Mouse (Mus musculus) midbrain, embryonic 12.5 days (tissue): ENCODE measurements at regions not wholly inside any gene's neighbourhood (a gene's known extent, or its start where the extent isn't known, plus 50 kb on each side); places are given as distances from the start of the nearest gene placed in this dataset.

ENCODE experiments used
- ATAC-seq: fragments of 200-750 bp; cut with Nextera tagmentation; 2 replicates; pipeline ENCODE4 v1.8.0; 2017; ENCODE audit warnings: low read depth, moderate TSS enrichment, moderate library complexity; ENCODE audit not compliant: low FRiP score
- H3K27ac ChIP-seq: fragments of 300-500 bp; sonication (generic); replicated peaks from 2 replicates; pipeline ENCODE4 v1.5.1; 2016; ENCODE audit warnings: mild to moderate bottlenecking
- H3K27me3 ChIP-seq: fragments of 300-500 bp; sonication (generic); 2 replicates; pipeline ENCODE4 v1.6.1; 2016; ENCODE audit warnings: mild to moderate bottlenecking
- H3K36me3 ChIP-seq: fragments of 300-500 bp; sonication (generic); 2 replicates; pipeline ENCODE4 v1.6.1; 2016
- H3K4me1 ChIP-seq: fragments of 300-500 bp; sonication (generic); 2 replicates; pipeline ENCODE4 v1.6.1; 2016
- H3K4me2 ChIP-seq: fragments of 300-500 bp; sonication (generic); replicated peaks from 2 replicates; pipeline ENCODE4 v1.6.1; 2016; ENCODE audit warnings: mild to moderate bottlenecking, moderate library complexity
- H3K4me3 ChIP-seq: fragments of 300-500 bp; sonication (generic); 2 replicates; pipeline ENCODE4 v1.5.1; 2016; ENCODE audit warnings: mild to moderate bottlenecking
- H3K9ac ChIP-seq: fragments of 300-500 bp; sonication (generic); replicated peaks from 2 replicates; pipeline ENCODE4 v1.6.1; 2016; ENCODE audit warnings: mild to moderate bottlenecking, moderate library complexity
- H3K9me3 ChIP-seq: fragments of 300-500 bp; sonication (generic); 2 replicates; pipeline ENCODE4 v1.6.1; 2016; ENCODE audit warnings: mild to moderate bottlenecking
- WGBS: fragments of 180-500 bp; shearing (Covaris S2); methylation state at CpG from one replicate; pipeline ENCODE4 v1.1.7; 2016; 5-methylcytosine and 5-hydroxymethylcytosine counted together

DNA sequence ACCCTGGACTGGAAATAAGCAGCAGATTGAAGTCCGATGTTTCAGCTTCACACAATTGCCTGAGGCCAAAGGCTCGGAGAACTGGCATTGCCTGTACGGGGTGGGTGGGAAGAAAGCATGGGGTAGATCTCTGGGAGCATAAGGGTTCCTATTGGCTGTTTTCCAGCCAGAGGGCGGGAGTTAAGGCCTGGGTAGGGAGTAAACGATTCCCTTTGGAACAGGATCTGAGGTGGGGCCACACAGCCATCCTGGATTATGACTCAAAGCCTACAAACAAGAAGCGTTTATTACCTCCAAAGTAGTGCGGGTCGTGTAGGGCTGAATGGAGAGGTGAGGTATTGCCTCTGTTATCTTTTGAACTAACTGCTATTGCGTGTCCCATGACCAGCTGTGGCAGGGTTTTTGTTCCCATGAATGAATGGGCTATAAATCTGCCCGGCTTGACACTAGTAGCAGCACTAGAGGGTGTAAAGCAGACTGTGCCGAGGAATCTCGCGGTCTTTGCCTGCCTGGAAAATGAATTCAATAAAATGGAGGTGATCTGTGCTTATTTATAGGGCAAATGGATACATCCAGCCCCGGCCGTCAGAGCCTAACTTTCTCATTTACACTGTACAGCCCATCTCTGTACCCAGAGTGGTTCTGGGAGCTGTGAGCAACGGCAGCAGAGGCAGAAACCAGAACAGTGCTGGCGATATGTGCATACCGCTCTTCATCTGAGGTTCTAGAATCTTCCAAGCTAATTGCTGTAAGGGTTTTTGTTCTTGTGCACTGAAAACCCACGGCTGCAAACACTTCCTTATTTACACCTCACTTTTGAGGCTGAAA, 214.3 kb upstream of the Zfp507 start:
- Histone ChIP-seq H3K9ac (no peak overlapping the region), H3K4me2 (no peak overlapping the region), H3K4me1 (no peaks in the 10 kb centered on the region; the same call in 1 of the 2 replicates), H3K27me3 (no peaks in the 10 kb centered on the region), H3K36me3 (no peaks in the 10 kb centered on the region), H3K4me3 (no peak overlapping the region), H3K27ac (no peak overlapping the region), H3K9me3 (no peaks in the 10 kb centered on the region)
- WGBS = 83% methylated on average over 19 of the region's 19 CpGs
- ATAC-seq = no peak

DNA sequence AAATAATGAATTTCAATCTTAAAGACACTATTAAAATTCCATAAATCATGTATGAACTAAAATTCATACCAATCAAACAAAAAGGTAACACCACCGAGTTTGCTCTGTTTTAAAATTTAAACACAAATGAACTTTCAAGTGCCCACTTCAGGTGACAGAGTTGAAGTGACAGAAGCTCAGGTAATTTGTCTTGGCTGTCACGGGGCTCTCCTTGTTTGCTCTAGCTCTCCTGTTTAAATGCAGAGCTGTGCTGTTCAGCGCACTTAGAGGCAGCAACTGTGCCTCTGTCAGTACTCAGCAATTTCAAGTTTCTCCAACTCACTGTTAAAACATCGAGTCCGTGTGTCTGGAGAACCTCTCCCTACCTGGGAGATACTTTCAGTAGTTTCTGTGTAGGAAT, 193.8 kb upstream of the Zfp507 start:
- no peak overlapping the region for H3K27ac ChIP-seq
- H3K9ac ChIP-seq = no peak overlapping the region
- no peak overlapping the region for H3K4me3 ChIP-seq
- ATAC-seq = no peak
- H3K4me2 ChIP-seq = no peak overlapping the region
- 85% methylated on average over 5 of the region's 5 CpGs for WGBS
- H3K4me1 ChIP-seq = no peaks in the 10 kb centered on the region
- no peaks in the 10 kb centered on the region for H3K36me3 ChIP-seq
- no peaks in the 10 kb centered on the region for H3K9me3 ChIP-seq
- H3K27me3 ChIP-seq = no peaks in the 10 kb centered on the region

DNA sequence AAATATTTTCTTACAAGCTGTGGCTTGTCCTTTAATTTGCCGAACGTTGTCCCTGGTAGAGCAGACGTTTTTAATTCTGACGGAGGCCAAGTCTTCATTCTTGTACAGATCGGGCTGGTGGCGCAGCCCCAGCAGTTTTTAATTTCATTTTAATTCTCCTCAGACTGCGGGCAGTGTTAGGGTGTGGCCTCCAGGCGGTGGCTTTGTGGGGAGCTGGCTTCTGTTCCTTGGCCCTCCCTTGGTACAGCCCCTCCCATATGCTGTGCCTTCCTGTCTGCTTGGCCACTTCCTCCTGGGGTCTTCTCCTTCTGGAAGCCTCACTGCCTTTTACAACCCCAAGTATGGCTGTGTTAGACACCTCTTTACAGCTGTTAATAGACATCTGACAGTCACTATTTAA, 189.7 kb upstream of the Zfp507 start:
- H3K27me3 ChIP-seq = no peaks in the 10 kb centered on the region
- 77% methylated on average over 8 of the region's 8 CpGs for WGBS
- no peaks in the 10 kb centered on the region for H3K4me1 ChIP-seq
- H3K27ac ChIP-seq = no peak overlapping the region
- no peak overlapping the region for H3K9ac ChIP-seq
- no peak for ATAC-seq
- no peak overlapping the region for H3K4me2 ChIP-seq
- no peak overlapping the region for H3K4me3 ChIP-seq
- H3K36me3 ChIP-seq = no peaks in the 10 kb centered on the region
- H3K9me3 ChIP-seq = no peaks in the 10 kb centered on the region

DNA sequence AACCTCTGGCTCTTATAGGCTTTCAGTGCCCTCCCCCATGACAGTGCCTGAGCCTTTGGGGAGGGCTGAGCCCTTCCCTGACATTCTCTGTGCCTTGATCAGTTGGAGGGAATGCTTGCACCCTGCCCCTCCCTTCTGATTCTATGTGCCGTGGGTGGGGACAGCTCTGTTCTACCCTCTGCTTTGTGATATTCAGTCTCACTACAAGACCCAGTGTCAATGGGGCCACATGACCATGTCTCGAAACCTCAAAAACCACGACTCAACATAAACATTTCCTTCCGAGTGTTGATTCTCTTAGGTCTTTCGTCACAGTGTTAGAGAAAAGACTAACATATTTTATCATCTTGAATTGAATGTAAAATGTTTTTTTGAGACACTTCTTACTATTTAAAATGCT, 188.3 kb upstream of the Zfp507 start:
- no peak for ATAC-seq
- Histone ChIP-seq H3K4me3 (no peak overlapping the region), H3K27ac (no peak overlapping the region), H3K36me3 (no peaks in the 10 kb centered on the region), H3K27me3 (no peaks in the 10 kb centered on the region), H3K4me2 (no peak overlapping the region), H3K4me1 (no peaks in the 10 kb centered on the region), H3K9ac (no peak overlapping the region), H3K9me3 (no peaks in the 10 kb centered on the region)
- 92% methylated on average over 5 of the region's 5 CpGs for WGBS

DNA sequence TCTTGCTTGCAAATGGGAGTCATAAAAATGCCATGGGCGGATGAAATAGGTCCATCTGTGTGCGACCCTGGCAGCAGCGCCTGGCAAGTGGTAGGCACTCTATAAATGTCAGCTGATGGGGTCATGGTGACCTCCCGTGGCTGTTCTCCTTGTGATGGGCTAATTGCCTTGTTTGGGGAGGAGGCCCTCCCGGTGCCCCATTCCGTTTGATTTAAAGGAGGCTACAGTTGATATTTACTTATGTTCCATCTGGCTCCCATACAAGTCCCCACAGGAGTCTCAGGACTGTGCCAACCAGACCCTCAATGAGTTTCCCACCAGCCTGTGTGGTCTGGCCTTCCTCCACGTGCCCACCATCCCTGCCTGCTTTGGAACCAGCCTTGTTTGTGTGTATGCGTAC, 186.7 kb upstream of the Zfp507 start:
- no peak overlapping the region for H3K4me2 ChIP-seq
- no peak overlapping the region for H3K9ac ChIP-seq
- no peaks in the 10 kb centered on the region for H3K4me1 ChIP-seq
- H3K36me3 ChIP-seq = no peaks in the 10 kb centered on the region
- H3K4me3 ChIP-seq = no peak overlapping the region
- H3K27ac ChIP-seq = no peak overlapping the region
- 89% methylated on average over 8 of the region's 8 CpGs for WGBS
- no peaks in the 10 kb centered on the region for H3K27me3 ChIP-seq
- ATAC-seq = no peak
- H3K9me3 ChIP-seq = no peaks in the 10 kb centered on the region

DNA sequence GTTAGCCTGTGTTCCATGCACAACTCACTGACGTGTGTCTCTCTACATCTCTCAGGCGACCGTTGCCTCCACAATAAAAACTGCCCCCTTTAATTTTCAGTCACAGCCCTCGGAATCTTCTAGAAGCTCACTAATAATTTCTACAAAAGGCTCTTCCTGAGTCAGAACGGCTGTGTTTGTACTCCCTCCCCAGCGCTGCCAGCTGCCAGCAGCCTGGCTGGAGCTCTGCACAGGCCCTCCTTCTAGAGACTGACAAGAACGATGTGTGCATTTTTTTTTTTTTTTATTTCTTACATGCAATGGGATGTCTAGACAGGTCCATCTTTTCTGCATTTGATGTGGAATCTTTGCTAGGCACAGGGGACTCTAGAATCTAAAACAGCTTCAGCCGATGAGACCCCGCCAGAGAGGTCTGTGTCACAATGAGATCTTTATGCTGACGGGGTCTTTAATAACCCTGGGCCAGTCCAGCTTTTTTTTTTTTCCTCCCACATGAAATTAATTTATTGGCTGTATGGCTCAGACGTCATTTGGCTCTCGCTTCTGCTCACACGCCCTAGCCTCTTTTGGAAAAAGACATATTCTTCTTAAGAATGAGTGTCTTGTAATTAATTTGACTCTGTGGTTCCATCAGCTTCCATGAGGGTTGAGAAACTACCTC, 185.8 kb upstream of the Zfp507 start:
- Histone ChIP-seq H3K4me1 (no peaks in the 10 kb centered on the region), H3K9ac (no peak overlapping the region), H3K9me3 (no peaks in the 10 kb centered on the region), H3K4me2 (no peak overlapping the region), H3K27ac (no peak overlapping the region), H3K27me3 (no peaks in the 10 kb centered on the region), H3K4me3 (no peak overlapping the region), H3K36me3 (no peaks in the 10 kb centered on the region)
- ATAC-seq = no peak
- 84% methylated on average over 13 of the region's 13 CpGs for WGBS

DNA sequence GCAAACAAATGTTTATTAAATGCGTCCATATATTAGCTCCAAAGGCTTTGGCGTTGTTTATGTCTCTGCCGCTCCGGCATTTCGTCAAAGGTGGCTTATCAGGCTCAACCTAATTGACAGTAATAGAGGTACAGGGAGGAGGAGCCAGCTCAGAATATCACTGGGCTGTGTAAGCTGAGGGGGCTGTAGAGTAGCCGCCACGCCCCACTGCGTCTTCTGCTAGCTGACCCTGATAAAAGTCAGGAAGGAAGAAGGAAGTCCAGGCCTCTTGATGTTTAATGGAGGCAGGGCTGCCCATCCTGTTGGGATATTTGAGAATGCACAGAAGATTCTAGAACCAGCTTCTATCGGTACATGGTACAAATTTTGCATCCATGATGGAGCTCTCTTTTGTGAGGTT, 175.2 kb upstream of the Zfp507 start:
- no peaks in the 10 kb centered on the region for H3K4me1 ChIP-seq
- no peak overlapping the region for H3K4me2 ChIP-seq
- no peak overlapping the region for H3K9ac ChIP-seq
- H3K9me3 ChIP-seq = no peaks in the 10 kb centered on the region
- no peaks in the 10 kb centered on the region for H3K27me3 ChIP-seq
- H3K27ac ChIP-seq = no peak overlapping the region
- H3K36me3 ChIP-seq = no peaks in the 10 kb centered on the region
- ATAC-seq = no peak
- H3K4me3 ChIP-seq = no peak overlapping the region
- 93% methylated on average over 9 of the region's 9 CpGs for WGBS

DNA sequence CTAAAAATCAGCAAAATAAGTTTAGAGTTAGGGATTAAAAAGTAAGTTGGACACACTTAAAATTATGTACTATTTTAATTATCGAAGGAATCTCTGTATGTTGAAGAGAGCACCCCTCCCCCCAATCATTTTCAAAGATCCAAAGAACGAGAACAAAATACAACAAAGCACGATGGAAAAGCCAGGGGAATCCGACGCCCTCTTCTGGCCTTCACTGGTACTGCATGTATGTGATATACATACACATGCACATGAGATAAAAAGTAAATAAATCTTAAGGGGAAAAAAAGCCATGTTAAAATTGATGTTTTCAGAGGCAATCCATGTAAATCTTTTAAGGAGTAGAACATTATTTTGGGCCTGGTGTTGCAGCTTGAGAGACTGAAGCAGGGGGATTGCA, 155.9 kb upstream of the Zfp507 start:
- H3K4me1 ChIP-seq = 0 out of 2 replicates have a peak, but pooled peaks cover 4% of the 10 kb centered on the region
- H3K4me2 ChIP-seq = no peak overlapping the region
- 21% methylated on average over 5 of the region's 5 CpGs for WGBS
- no peak overlapping the region for H3K4me3 ChIP-seq
- no peaks in the 10 kb centered on the region for H3K36me3 ChIP-seq
- H3K27me3 ChIP-seq = no peaks in the 10 kb centered on the region
- no peaks in the 10 kb centered on the region for H3K9me3 ChIP-seq
- no peak overlapping the region for H3K27ac ChIP-seq
- ATAC-seq = no peak
- H3K9ac ChIP-seq = no peak overlapping the region

DNA sequence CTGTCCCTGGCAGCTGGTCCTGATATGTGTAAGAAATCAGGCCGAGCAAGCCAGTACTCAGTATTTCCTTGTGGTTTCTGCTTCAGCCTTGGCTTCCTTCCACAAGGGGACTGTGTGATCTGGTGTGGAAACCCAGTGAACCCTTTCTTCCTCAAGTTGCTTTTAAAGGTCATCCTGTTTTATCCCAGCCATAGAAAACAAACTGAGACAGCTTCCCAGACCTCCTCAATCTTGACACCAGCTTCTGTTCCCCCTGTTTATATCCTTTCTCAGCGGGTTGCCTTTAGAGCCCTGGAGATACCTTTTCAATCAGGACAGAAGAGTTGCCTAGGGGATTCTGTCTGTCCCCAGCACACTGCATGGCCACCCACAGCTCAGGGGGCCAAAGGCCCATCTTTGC, 155.2 kb upstream of the Zfp507 start:
- ATAC-seq = no peak

DNA sequence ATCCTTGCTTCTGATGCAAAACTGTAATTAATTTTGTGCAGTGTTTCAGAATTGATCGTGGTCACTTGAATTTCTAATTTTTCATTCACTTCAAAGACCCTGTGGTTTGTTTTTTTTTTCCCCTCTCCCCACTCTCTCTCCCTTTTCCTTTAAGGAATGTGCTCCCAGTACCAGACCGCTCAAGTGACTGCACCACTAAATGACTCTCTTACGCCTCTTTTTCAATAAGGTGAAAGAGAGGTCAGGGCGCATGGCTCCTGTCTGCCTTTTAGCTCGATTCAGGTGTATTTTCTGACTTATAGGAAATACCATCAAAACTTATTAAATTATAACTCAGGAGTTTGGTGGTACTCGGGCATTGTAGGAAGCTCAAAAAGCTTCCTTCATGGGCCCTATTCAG, 146.0 kb upstream of the Zfp507 start:
- Histone ChIP-seq H3K27ac (0 out of 2 replicates have a peak overlapping the region, but pooled peaks have one; percentile 15), H3K27me3 (peaks cover 18% of the 10 kb centered on the region), H3K4me2 (peak overlapping the region; percentile 47), H3K4me3 (peak overlapping the region; percentile 21; the same call in 1 of the 2 replicates), H3K9me3 (no peaks in the 10 kb centered on the region), H3K4me1 (peaks cover 14% of the 10 kb centered on the region), H3K9ac (no peak overlapping the region), H3K36me3 (no peaks in the 10 kb centered on the region)
- ATAC-seq = peak; percentile 66
- 15% methylated on average over 6 of the region's 6 CpGs for WGBS

More for the DNA sequence above, 155.2 kb upstream of the Zfp507 start:
- no peaks in the 10 kb centered on the region for H3K9me3 ChIP-seq
- no peak overlapping the region for H3K9ac ChIP-seq
- no peaks in the 10 kb centered on the region for H3K36me3 ChIP-seq
- H3K4me2 ChIP-seq = no peak overlapping the region
- H3K27ac ChIP-seq = no peak overlapping the region
- H3K27me3 ChIP-seq = no peaks in the 10 kb centered on the region
- H3K4me3 ChIP-seq = no peak overlapping the region
- 0 out of 2 replicates have a peak, but pooled peaks cover 4% of the 10 kb centered on the region for H3K4me1 ChIP-seq
- WGBS = 8% methylated on average over 2 of the region's 2 CpGs

DNA sequence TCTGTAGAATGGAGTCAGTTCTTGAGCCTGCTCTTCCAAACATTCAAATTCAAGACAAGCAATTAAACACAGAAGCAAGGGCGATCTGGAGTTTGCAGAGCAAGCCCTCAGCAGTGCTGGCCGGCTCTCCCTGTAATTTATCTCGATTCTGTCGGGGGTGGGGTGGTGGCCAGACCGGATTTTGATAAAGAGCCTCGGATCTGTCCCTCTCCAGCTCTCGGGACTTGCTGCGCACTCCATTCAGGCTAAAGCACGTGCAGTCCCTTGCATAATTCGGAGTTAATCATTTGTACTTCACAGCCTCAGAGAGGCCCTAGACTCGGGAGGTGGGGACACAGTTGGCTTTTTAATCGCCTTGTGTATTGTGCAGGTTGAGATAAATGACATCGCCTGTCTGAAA, 145.6 kb upstream of the Zfp507 start:
- Histone ChIP-seq H3K36me3 (no peaks in the 10 kb centered on the region), H3K9ac (no peak overlapping the region), H3K27me3 (peaks cover 18% of the 10 kb centered on the region), H3K27ac (0 out of 2 replicates have a peak overlapping the region, but pooled peaks have one; percentile 15), H3K4me1 (peaks cover 14% of the 10 kb centered on the region), H3K9me3 (no peaks in the 10 kb centered on the region), H3K4me2 (peak overlapping the region; percentile 47), H3K4me3 (peak overlapping the region; percentile 21; the same call in 1 of the 2 replicates)
- peak; percentile 78 for ATAC-seq
- WGBS = under 1% methylated on average over 13 of the region's 13 CpGs

DNA sequence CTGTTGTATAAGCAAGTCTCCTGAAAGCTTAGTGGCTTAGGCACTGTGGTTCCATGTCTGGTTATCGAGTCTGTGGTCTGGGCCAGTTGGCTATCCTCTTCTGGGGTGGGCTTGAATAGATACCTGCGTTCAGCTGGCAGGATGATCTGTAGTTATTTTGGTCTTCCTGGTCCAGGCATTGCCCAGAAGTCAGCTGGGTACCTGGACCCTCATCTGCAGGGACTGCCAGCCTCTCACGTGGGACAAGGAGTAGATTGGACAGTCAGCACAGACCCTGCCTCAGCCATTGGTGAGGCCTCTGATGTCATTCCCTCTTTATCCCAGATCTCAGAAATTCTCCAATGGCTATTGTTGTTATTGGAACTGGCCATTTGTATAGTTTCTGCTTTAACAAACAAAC, 138.3 kb upstream of the Zfp507 start:
- H3K9ac ChIP-seq = no peak overlapping the region
- 83% methylated on average over 3 of the region's 3 CpGs for WGBS

More for the DNA sequence above, 138.3 kb upstream of the Zfp507 start:
- Histone ChIP-seq H3K27me3 (peaks cover 7% of the 10 kb centered on the region; the same call in 1 of the 2 replicates), H3K4me1 (peaks cover 3% of the 10 kb centered on the region; the same call in 1 of the 2 replicates), H3K4me3 (no peak overlapping the region), H3K9me3 (no peaks in the 10 kb centered on the region), H3K4me2 (no peak overlapping the region), H3K27ac (no peak overlapping the region), H3K36me3 (no peaks in the 10 kb centered on the region)
- ATAC-seq = no peak
